Mouse (Mus musculus): ENCODE results near the gene Cdc37l1. TPM values are rescaled to one million over a fixed set of nuclear protein-coding genes. Genes with fewer than 3 reads are reported as not detected.

Cdc37l1 gene
- 62.8 to 74.2 TPM (median 66.2 TPM) in 4 replicates for total RNA-seq (2023)

DNA sequence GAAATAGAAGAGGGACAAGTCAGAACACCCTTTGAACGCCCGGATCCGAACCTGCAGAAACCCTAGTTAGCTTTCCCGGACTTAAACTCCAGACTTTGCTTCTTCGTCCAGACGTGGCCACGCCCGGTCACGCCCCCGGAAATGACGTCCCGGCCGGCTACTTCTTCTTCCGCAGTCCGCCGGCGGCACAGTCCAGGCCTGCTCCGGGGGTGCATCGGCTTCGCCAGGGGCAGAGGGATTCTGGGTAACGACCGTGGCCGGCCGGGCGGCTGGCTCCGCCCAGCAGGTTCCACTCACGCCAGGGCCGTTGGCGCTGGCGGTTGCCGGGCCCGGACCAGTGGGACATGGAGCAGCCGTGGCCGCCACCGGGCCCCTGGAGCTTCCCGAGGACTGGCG is at the start of gene Cdc37l1:
Gene Cdc37l1 (plus strand): TSS at position 159 of the 396 bp plus-strand sequence.

GRCm38 (mm10) chr19:28963842-28964551 is 26.2 kb upstream of the Cdc37l1 start, which contains the start of gene Plpp6:
Plpp6 (plus strand) TSS chr19:28963953.

GRCm38 (mm10) chr19:28967652-28968051 is 22.5 kb upstream of the Cdc37l1 start, which contains the start of gene 4430402I18Rik:
4430402I18Rik (minus strand) TSS chr19:28967800.

GRCm38 (mm10) chr19:29047334-29048170 is 57.4 kb downstream of the Cdc37l1 start, which contains the start of gene Ak3:
Ak3 (minus strand) TSS chr19:29047961.

Other genes with a start within 250 kb of the Cdc37l1 start
- gene Slc1a1, start 155.3 kb upstream of the Cdc37l1 start, total RNA-seq (2023), result 0.21 TPM in 1 of 4 replicates, not detected in the others
- gene Plpp6, start 26.4 kb upstream of the Cdc37l1 start, total RNA-seq (2023), result 9.0 to 10.7 TPM (median 9.7 TPM) in 4 replicates
- gene 4430402I18Rik, start 22.6 kb upstream of the Cdc37l1 start, total RNA-seq (2023), result 0.91 to 1.4 TPM (median 1.4 TPM) in 3 of 4 replicates, not detected in the other
- gene Ak3, start 57.6 kb downstream of the Cdc37l1 start, total RNA-seq (2023), result 16.4 to 18.1 TPM (median 17.2 TPM) in 4 replicates
- 21.4 to 24.1 TPM (median 23.0 TPM) in 4 replicates for gene Rcl1, start 111.0 kb downstream of the Cdc37l1 start, total RNA-seq (2023)